Mouse (Mus musculus): ENCODE results near the gene Ngp. TPM values are rescaled to one million over a fixed set of nuclear protein-coding genes. Genes with fewer than 3 reads are reported as not detected.

The Ngp gene
- polyA plus RNA-seq, 2 experiments: 38.4 to 124 TPM

- no peak overlapping the region for H3K9ac ChIP-seq (replicated peaks)
- H3K27me3 ChIP-seq (ENCODE audit: control insufficient read depth, insufficient read depth, low read length): no peaks in the 10 kb centered on the region
- no peak overlapping the region for H3K4me3 ChIP-seq (ENCODE audit: insufficient read depth in 1 of 2, low read depth in 2 of 2, low read length in 2 of 2)
- ATAC-seq (ENCODE audit: insufficient read depth) (peak; percentile 51; the same call in 1 of the 2 replicates), DNase-seq (ENCODE audit: low read depth in 3 of 3, low spot score in 3 of 3) (no peak)
- 27% methylated on average over 6 of the region's 6 CpGs for WGBS (ENCODE audit: insufficient replicate concordance)
- no peaks in the 10 kb centered on the region for H3K9me3 ChIP-seq (ENCODE audit: control insufficient read depth, low read length)
- TF ChIP-seq EP300 (IDR thresholded peaks at IDR 0.05; ENCODE audit: low read depth) (no peak), CTCF (IDR thresholded peaks at IDR 0.05; ENCODE audit: low read depth) (no peak)
- H3K4me2 ChIP-seq (ENCODE audit: low read depth): no peak overlapping the region
- H3K4me1 ChIP-seq (replicated peaks; ENCODE audit: control insufficient read depth in 2 of 2, insufficient read depth in 2 of 2, low read length in 1 of 2): peaks cover 0 to 8% of the 10 kb centered on the region in 2 experiments; a peak in 1 of 4 replicates
- no peak overlapping the region for H3K27ac ChIP-seq
- H3K36me3 ChIP-seq (replicated peaks; ENCODE audit: control insufficient read depth, insufficient read depth, low read depth): no peaks in the 10 kb centered on the region
These were observed 21.0 kb downstream of the Ngp start for GRCm38 (mm10) chr9:110440559-110440958.

- Histone ChIP-seq H3K4me3 (ENCODE audit: insufficient read depth in 1 of 2, low read depth in 2 of 2, low read length in 2 of 2) (no peak overlapping the region), H3K9ac (replicated peaks) (no peak overlapping the region), H3K27ac (no peak overlapping the region), H3K4me1 (replicated peaks; ENCODE audit: control insufficient read depth in 2 of 2, insufficient read depth in 2 of 2, low read length in 1 of 2) (peaks cover 0 to 3% of the 10 kb centered on the region in 2 experiments; a peak in 1 of 4 replicates), H3K27me3 (ENCODE audit: control insufficient read depth, insufficient read depth, low read length) (no peaks in the 10 kb centered on the region), H3K4me2 (ENCODE audit: low read depth) (no peak overlapping the region), H3K9me3 (ENCODE audit: control insufficient read depth, low read length) (no peaks in the 10 kb centered on the region), H3K36me3 (replicated peaks; ENCODE audit: control insufficient read depth, insufficient read depth, low read depth) (no peaks in the 10 kb centered on the region; the same call in 1 of the 2 replicates)
- TF ChIP-seq CTCF (IDR thresholded peaks at IDR 0.05; ENCODE audit: low read depth): no peak
- no peak for TF ChIP-seq EP300 (IDR thresholded peaks at IDR 0.05; ENCODE audit: low read depth)
- no peak; the same call in 1 of the 2 replicates for ATAC-seq (ENCODE audit: insufficient read depth)
- DNase-seq (ENCODE audit: low read depth in 3 of 3, low spot score in 3 of 3): no peak
- WGBS (ENCODE audit: insufficient replicate concordance): 68% methylated on average over 15 of the region's 15 CpGs
These were observed 28.8 kb downstream of the Ngp start for GRCm38 (mm10) chr9:110448356-110448755.

- no peak for TF ChIP-seq EP300 (IDR thresholded peaks at IDR 0.05; ENCODE audit: low read depth)
- TF ChIP-seq CTCF (IDR thresholded peaks at IDR 0.05; ENCODE audit: low read depth): peak; percentile 83
- Histone ChIP-seq H3K9me3 (ENCODE audit: control insufficient read depth, low read length) (no peaks in the 10 kb centered on the region), H3K9ac (replicated peaks) (no peak overlapping the region), H3K27me3 (ENCODE audit: control insufficient read depth, insufficient read depth, low read length) (no peaks in the 10 kb centered on the region), H3K4me3 (ENCODE audit: insufficient read depth in 1 of 2, low read depth in 2 of 2, low read length in 2 of 2) (no peak overlapping the region), H3K36me3 (replicated peaks; ENCODE audit: control insufficient read depth, insufficient read depth, low read depth) (no peaks in the 10 kb centered on the region; the same call in 1 of the 2 replicates), H3K4me2 (ENCODE audit: low read depth) (no peak overlapping the region), H3K27ac (no peak overlapping the region), H3K4me1 (replicated peaks; ENCODE audit: control insufficient read depth in 2 of 2, insufficient read depth in 2 of 2, low read length in 1 of 2) (peaks cover 0 to 3% of the 10 kb centered on the region in 2 experiments; a peak in 1 of 4 replicates)
- ATAC-seq (ENCODE audit: insufficient read depth) (peak; percentile 62), DNase-seq (ENCODE audit: low read depth in 3 of 3, low spot score in 3 of 3) (peak; percentile 61 to 71 (median 64))
- 15% methylated on average over 11 of the region's 11 CpGs for WGBS (ENCODE audit: insufficient replicate concordance)
These were observed 29.5 kb downstream of the Ngp start for GRCm38 (mm10) chr9:110448857-110449617.

- no peak overlapping the region for H3K4me3 ChIP-seq (ENCODE audit: insufficient read depth in 1 of 2, low read depth in 2 of 2, low read length in 2 of 2)
- no peaks in the 10 kb centered on the region for H3K9me3 ChIP-seq (ENCODE audit: control insufficient read depth, low read length)
- DNase-seq (ENCODE audit: low read depth in 3 of 3, low spot score in 3 of 3) (no peak), ATAC-seq (ENCODE audit: insufficient read depth) (no peak)
- WGBS (ENCODE audit: insufficient replicate concordance): 29% methylated on average over 3 of the region's 3 CpGs
- H3K4me2 ChIP-seq (ENCODE audit: low read depth): no peak overlapping the region
- no peak overlapping the region for H3K9ac ChIP-seq (replicated peaks)
- H3K4me1 ChIP-seq (replicated peaks; ENCODE audit: control insufficient read depth in 2 of 2, insufficient read depth in 2 of 2, low read length in 1 of 2): peaks cover 0 to 3% of the 10 kb centered on the region in 2 experiments; a peak in 1 of 4 replicates
- TF ChIP-seq CTCF (IDR thresholded peaks at IDR 0.05; ENCODE audit: low read depth): no peak
- no peak for TF ChIP-seq EP300 (IDR thresholded peaks at IDR 0.05; ENCODE audit: low read depth)
- H3K27ac ChIP-seq: no peak overlapping the region
- no peaks in the 10 kb centered on the region for H3K27me3 ChIP-seq (ENCODE audit: control insufficient read depth, insufficient read depth, low read length)
- no peaks in the 10 kb centered on the region; the same call in 1 of the 2 replicates for H3K36me3 ChIP-seq (replicated peaks; ENCODE audit: control insufficient read depth, insufficient read depth, low read depth)
These were observed 33.0 kb downstream of the Ngp start for GRCm38 (mm10) chr9:110452523-110452922.

GRCm38 (mm10) chr9:110457926-110458325 lies 38.4 kb downstream of the Ngp start:
- peaks cover 0 to 19% of the 10 kb centered on the region in 2 experiments; a peak in 3 of 4 replicates for H3K4me1 ChIP-seq (replicated peaks; ENCODE audit: control insufficient read depth in 2 of 2, insufficient read depth in 2 of 2, low read length in 1 of 2)
- no peaks in the 10 kb centered on the region for H3K27me3 ChIP-seq (ENCODE audit: control insufficient read depth, insufficient read depth, low read length)
- H3K4me2 ChIP-seq (ENCODE audit: low read depth): no peak overlapping the region
- DNase-seq (ENCODE audit: low read depth in 3 of 3, low spot score in 3 of 3): no peak
- H3K9ac ChIP-seq (replicated peaks): no peak overlapping the region
- no peak overlapping the region for H3K27ac ChIP-seq
- no peaks in the 10 kb centered on the region for H3K9me3 ChIP-seq (ENCODE audit: control insufficient read depth, low read length)
- no peak overlapping the region for H3K4me3 ChIP-seq (ENCODE audit: insufficient read depth in 1 of 2, low read depth in 2 of 2, low read length in 2 of 2)
- ATAC-seq (ENCODE audit: insufficient read depth): no peak
- 68% methylated on average over 3 of the region's 3 CpGs for WGBS (ENCODE audit: insufficient replicate concordance)
- no peak for TF ChIP-seq EP300 (IDR thresholded peaks at IDR 0.05; ENCODE audit: low read depth)
- no peak for TF ChIP-seq CTCF (IDR thresholded peaks at IDR 0.05; ENCODE audit: low read depth)
- no peaks in the 10 kb centered on the region for H3K36me3 ChIP-seq (replicated peaks; ENCODE audit: control insufficient read depth, insufficient read depth, low read depth)

All from liver, embryonic 14.5 days (tissue).